Mouse (Mus musculus): ENCODE results near the gene Trappc3.

GRCm38 (mm10) chr4:126252411-126253237, 9.5 kb upstream of the Trappc3 start:
- no peak for TF ChIP-seq EP300 (IDR thresholded peaks at IDR 0.05; ENCODE audit: low read depth in 1 of 2, low read length in 2 of 2)
- TF ChIP-seq POLR2A (IDR thresholded peaks at IDR 0.05; ENCODE audit: control insufficient read depth in 1 of 2, insufficient read depth in 1 of 2, low read depth in 1 of 2, low read length in 2 of 2, poor library complexity in 1 of 2), result no peak
- no peak for TF ChIP-seq CTCF (IDR thresholded peaks at IDR 0.05 in 2 of 3, conservative IDR thresholded peaks at IDR 0.05 in 1 of 3; ENCODE audit: control insufficient read depth in 1 of 3, insufficient read depth in 1 of 3, low read depth in 2 of 3, low read length in 3 of 3, poor library complexity in 1 of 3, severe bottlenecking in 1 of 3)
- no peak for TF ChIP-seq GATA1 (IDR thresholded peaks at IDR 0.05; ENCODE audit: low read depth, low read length)
- no peak for TF ChIP-seq POLR2AphosphoS2 (IDR thresholded peaks at IDR 0.05; ENCODE audit: low read length)
- no peak for TF ChIP-seq CHD1 (IDR thresholded peaks at IDR 0.05; ENCODE audit: low read depth, low read length)
- no peak for TF ChIP-seq TCF12 (IDR thresholded peaks at IDR 0.05; ENCODE audit: low read depth, low read length)
